Mouse (Mus musculus): ENCODE measurements at regions not wholly inside any gene's neighbourhood (a gene's known extent, or its start where the extent isn't known, plus 50 kb on each side); places are given as distances from the start of the nearest gene placed in this dataset.

- no peak for DNase-seq (ENCODE audit: low spot score in 2 of 2)
Measured at GRCm38 (mm10) chr1:57664962-57665361, 109.0 kb upstream of the Spats2l start.

- no peak for DNase-seq (ENCODE audit: low spot score in 2 of 2)
Measured at GRCm38 (mm10) chr1:57665724-57666123, 108.2 kb upstream of the Spats2l start.

- no peak for DNase-seq (ENCODE audit: low spot score in 2 of 2)
Measured at GRCm38 (mm10) chr1:57666179-57666693, 107.7 kb upstream of the Spats2l start.

- DNase-seq (ENCODE audit: low spot score in 2 of 2) = no peak
Measured at GRCm38 (mm10) chr1:57673415-57673814, 100.5 kb upstream of the Spats2l start.

- no peak for DNase-seq (ENCODE audit: low spot score in 2 of 2)
Measured at GRCm38 (mm10) chr1:57673957-57674699, 99.8 kb upstream of the Spats2l start.

- DNase-seq (ENCODE audit: low spot score in 2 of 2) = no peak
Measured at GRCm38 (mm10) chr1:57684387-57685162, 89.4 kb upstream of the Spats2l start.

GRCm38 (mm10) chr1:57689253-57689652 lies 84.7 kb upstream of the Spats2l start:
- no peak for DNase-seq (ENCODE audit: low spot score in 2 of 2)

- DNase-seq (ENCODE audit: low spot score in 2 of 2) = no peak
Measured at GRCm38 (mm10) chr1:57707906-57708305, 66.1 kb upstream of the Spats2l start.

GRCm38 (mm10) chr1:57712916-57713503 lies 61.0 kb upstream of the Spats2l start:
- DNase-seq (ENCODE audit: low spot score in 2 of 2) = no peak

GRCm38 (mm10) chr1:57717139-57717800 lies 56.7 kb upstream of the Spats2l start:
- no peak for DNase-seq (ENCODE audit: low spot score in 2 of 2)

GRCm38 (mm10) chr1:57718409-57718808 lies 55.6 kb upstream of the Spats2l start:
- DNase-seq (ENCODE audit: low spot score in 2 of 2) = no peak

Data from thymus, postnatal 10 days (tissue).